Mouse (Mus musculus) liver, embryonic 14.5 days (tissue): ENCODE results near the gene Echs1.

ENCODE experiments used
- CTCF ChIP-seq: IDR thresholded peaks from 2 replicates; pipeline ENCODE4 v1.5.1; 2016; ENCODE audit warnings: antibody characterized with exemption, low read depth, control low read depth
- EP300 ChIP-seq: IDR thresholded peaks from 2 replicates; pipeline ENCODE4 v1.6.1; 2016; ENCODE audit warnings: antibody characterized with exemption, low read depth

DNA sequence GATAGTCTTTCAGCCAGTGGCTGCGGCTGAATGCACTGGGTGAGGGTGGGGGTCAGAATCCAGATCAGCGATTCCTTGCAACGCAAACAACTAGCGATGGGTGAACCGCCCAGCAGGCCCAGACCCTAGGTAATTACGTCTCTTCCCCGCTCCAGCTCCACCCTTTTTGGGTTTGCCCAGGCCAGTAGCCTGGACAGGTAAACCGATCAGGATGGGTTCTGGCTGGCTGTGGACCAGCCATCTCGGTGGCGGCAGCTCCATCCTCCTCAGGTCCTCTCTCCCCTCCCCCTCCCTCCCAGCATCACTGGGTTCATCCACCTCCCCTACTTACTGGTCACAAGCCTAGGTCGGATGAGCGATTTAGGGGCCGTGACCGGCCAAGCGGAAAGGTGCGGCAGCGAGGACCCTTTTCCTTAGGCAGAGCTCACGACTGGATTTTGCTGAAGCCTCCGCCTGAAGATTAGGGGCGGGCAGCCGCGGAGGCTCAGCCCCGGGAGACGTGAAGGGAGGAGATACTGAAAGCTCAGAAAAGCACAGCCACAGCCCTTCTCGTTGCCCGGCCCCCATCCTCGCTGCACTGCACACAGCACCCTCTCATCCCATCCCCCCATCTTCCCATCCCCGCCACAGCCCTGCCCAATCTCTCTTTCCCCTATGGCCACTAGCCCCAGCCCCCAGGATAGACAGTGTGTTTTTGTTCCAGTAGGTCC is 38.1 kb upstream of the Echs1 start, which contains the start of gene Sprn:
- TF ChIP-seq EP300, result no peak
- no peak for TF ChIP-seq CTCF
